Mouse (Mus musculus): ENCODE results near the gene Gsn. TPM values are rescaled to one million over a fixed set of nuclear protein-coding genes. Genes with fewer than 3 reads are reported as not detected.
A peak's percentile ranks its signal among the peaks of the same experiment; 100 is the strongest.

The Gsn gene
- polyA plus RNA-seq, 1 experiment, result 46.9 TPM

DNA sequence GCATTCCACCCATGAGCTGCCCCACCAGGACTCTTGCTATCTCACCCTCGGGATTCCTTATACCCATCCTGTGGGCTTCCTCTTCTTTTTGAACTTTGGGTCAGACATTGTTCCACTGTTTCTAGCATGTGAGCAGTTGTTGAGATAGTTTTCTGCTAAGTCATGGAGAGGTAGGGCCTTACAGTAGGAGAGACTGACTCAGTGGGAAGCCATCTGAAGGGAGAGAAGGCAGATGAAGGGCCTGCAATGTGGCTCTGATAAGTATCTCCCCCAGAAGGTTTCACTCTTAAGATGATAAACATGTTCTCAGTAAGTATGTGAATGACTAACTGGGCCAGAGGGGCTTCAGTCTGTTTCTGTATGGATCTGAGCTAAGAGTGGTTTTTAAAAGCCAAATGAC, 7.9 kb downstream of the Gsn start:
- H3K27me3 ChIP-seq (ENCODE audit: control insufficient read depth, insufficient read depth, low read length, poor library complexity, severe bottlenecking), result no peaks in the 10 kb centered on the region
- H3K9me3 ChIP-seq (replicated peaks; ENCODE audit: control insufficient read depth, insufficient read depth, low read length, poor library complexity, severe bottlenecking), result no peaks in the 10 kb centered on the region
- no peak overlapping the region for H3K4me3 ChIP-seq (ENCODE audit: low read depth, low read length)
- H3K4me1 ChIP-seq (ENCODE audit: control insufficient read depth, insufficient read depth, low read length), result peaks cover 8% of the 10 kb centered on the region
- no peak overlapping the region for H3K9ac ChIP-seq (ENCODE audit: low read depth, poor library complexity, severe bottlenecking)
- no peaks in the 10 kb centered on the region for H3K36me3 ChIP-seq (ENCODE audit: control insufficient read depth, insufficient read depth, low read length, poor library complexity, severe bottlenecking)
- TF ChIP-seq POLR2A (IDR thresholded peaks at IDR 0.05; ENCODE audit: insufficient read depth, low read length) (no peak), EP300 (IDR thresholded peaks at IDR 0.05; ENCODE audit: insufficient read depth, low read depth, low read length) (no peak), CTCF (IDR thresholded peaks at IDR 0.05; ENCODE audit: low read depth, low read length) (no peak)
- no peak overlapping the region for H3K27ac ChIP-seq (ENCODE audit: insufficient read depth, low read length)

DNA sequence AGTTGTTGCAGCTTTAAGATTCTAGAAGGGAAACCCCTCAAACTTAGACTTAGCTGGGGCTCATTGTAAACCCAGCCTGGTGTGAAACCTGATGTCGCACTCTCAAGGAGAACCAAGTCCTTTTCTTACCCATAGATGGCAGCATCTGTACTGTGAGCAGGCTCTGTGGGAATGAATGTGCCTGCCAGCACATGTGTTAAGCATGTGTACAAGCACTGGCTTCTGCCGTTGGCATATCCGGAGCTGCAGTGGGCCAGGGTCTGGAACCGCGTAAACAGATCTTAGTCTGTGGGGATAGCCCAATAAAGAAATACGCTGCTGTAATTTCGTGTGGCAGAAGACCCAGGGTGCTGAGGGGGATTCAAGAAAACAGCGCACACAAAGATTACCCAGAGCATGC, 9.1 kb downstream of the Gsn start:
- TF ChIP-seq CTCF (IDR thresholded peaks at IDR 0.05; ENCODE audit: low read depth, low read length) (peak; percentile 16), EP300 (IDR thresholded peaks at IDR 0.05; ENCODE audit: insufficient read depth, low read depth, low read length) (no peak)
- Histone ChIP-seq H3K4me3 (ENCODE audit: low read depth, low read length) (no peak overlapping the region), H3K4me1 (ENCODE audit: control insufficient read depth, insufficient read depth, low read length) (peaks cover 8% of the 10 kb centered on the region), H3K9ac (ENCODE audit: low read depth, poor library complexity, severe bottlenecking) (no peak overlapping the region), H3K36me3 (ENCODE audit: control insufficient read depth, insufficient read depth, low read length, poor library complexity, severe bottlenecking) (no peaks in the 10 kb centered on the region), H3K27me3 (ENCODE audit: control insufficient read depth, insufficient read depth, low read length, poor library complexity, severe bottlenecking) (no peaks in the 10 kb centered on the region), H3K27ac (ENCODE audit: insufficient read depth, low read length) (no peak overlapping the region), H3K9me3 (replicated peaks; ENCODE audit: control insufficient read depth, insufficient read depth, low read length, poor library complexity, severe bottlenecking) (no peaks in the 10 kb centered on the region)

DNA sequence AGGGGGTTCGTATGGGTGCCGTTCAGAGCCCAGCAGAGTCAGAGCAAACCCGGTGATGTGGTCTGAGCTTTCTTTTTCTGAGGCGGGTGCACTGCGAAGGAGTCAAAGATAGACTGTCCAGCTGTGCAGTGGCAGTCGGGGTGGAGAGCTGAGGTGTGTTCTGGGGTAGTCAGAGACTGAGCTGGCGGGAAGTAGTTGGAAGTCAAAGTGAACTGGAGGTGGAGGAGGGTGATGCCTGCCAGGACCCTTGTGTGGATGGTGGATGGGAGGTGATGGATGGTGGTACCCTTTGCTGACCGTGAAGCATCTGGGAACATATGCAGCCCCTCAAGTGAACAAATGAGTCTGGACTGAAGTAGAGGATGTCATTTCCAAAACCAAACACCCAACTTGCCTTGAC, 9.6 kb downstream of the Gsn start:
- TF ChIP-seq EP300 (IDR thresholded peaks at IDR 0.05; ENCODE audit: insufficient read depth, low read depth, low read length), result no peak
- no peak for TF ChIP-seq CTCF (IDR thresholded peaks at IDR 0.05; ENCODE audit: low read depth, low read length)
- TF ChIP-seq POLR2A (IDR thresholded peaks at IDR 0.05; ENCODE audit: insufficient read depth, low read length), result no peak
- Histone ChIP-seq H3K4me1 (ENCODE audit: control insufficient read depth, insufficient read depth, low read length) (peaks cover 8% of the 10 kb centered on the region), H3K27me3 (ENCODE audit: control insufficient read depth, insufficient read depth, low read length, poor library complexity, severe bottlenecking) (no peaks in the 10 kb centered on the region), H3K9ac (ENCODE audit: low read depth, poor library complexity, severe bottlenecking) (no peak overlapping the region), H3K9me3 (replicated peaks; ENCODE audit: control insufficient read depth, insufficient read depth, low read length, poor library complexity, severe bottlenecking) (no peaks in the 10 kb centered on the region), H3K27ac (ENCODE audit: insufficient read depth, low read length) (no peak overlapping the region), H3K4me3 (ENCODE audit: low read depth, low read length) (no peak overlapping the region), H3K36me3 (ENCODE audit: control insufficient read depth, insufficient read depth, low read length, poor library complexity, severe bottlenecking) (no peaks in the 10 kb centered on the region)

DNA sequence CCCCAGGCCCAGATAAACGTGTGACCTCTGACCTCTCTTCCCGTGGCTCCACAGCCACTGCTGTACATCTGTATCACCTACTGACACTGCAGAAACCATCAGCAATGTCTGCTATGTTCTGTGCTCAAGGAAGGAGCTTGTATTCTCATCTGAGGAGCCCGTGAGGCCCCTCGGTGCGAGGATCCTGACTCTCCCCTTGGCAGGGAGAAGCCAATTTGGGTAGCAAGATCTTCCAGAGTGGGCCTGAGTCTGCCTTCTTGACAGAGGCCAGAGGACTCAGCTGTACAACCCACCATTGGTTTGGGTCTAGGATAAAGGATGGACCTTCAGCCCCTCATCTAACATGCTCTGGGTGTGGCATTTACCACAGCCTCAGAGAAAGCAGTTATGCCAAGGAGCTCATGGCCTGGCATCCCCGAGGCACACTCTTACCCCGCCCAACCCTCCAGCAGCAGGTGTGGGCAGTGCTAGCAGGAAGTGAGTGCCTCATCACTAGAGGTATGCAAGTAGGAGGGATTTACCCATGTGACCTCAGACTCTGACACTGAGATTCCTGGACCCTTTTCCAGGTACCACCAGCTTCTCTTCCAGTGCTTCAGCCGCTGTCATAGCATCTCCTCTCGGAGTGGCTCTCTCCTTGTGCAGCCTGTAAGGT, 10.2 kb downstream of the Gsn start:
- H3K4me3 ChIP-seq (ENCODE audit: low read depth, low read length), result no peak overlapping the region
- H3K27me3 ChIP-seq (ENCODE audit: control insufficient read depth, insufficient read depth, low read length, poor library complexity, severe bottlenecking), result no peaks in the 10 kb centered on the region
- no peaks in the 10 kb centered on the region for H3K9me3 ChIP-seq (replicated peaks; ENCODE audit: control insufficient read depth, insufficient read depth, low read length, poor library complexity, severe bottlenecking)
- H3K27ac ChIP-seq (ENCODE audit: insufficient read depth, low read length), result no peak overlapping the region
- TF ChIP-seq POLR2A (IDR thresholded peaks at IDR 0.05; ENCODE audit: insufficient read depth, low read length), result no peak
- TF ChIP-seq CTCF (IDR thresholded peaks at IDR 0.05; ENCODE audit: low read depth, low read length), result no peak
- no peak for TF ChIP-seq EP300 (IDR thresholded peaks at IDR 0.05; ENCODE audit: insufficient read depth, low read depth, low read length)
- peaks cover 8% of the 10 kb centered on the region for H3K4me1 ChIP-seq (ENCODE audit: control insufficient read depth, insufficient read depth, low read length)
- H3K9ac ChIP-seq (ENCODE audit: low read depth, poor library complexity, severe bottlenecking), result no peak overlapping the region
- no peaks in the 10 kb centered on the region for H3K36me3 ChIP-seq (ENCODE audit: control insufficient read depth, insufficient read depth, low read length, poor library complexity, severe bottlenecking)

DNA sequence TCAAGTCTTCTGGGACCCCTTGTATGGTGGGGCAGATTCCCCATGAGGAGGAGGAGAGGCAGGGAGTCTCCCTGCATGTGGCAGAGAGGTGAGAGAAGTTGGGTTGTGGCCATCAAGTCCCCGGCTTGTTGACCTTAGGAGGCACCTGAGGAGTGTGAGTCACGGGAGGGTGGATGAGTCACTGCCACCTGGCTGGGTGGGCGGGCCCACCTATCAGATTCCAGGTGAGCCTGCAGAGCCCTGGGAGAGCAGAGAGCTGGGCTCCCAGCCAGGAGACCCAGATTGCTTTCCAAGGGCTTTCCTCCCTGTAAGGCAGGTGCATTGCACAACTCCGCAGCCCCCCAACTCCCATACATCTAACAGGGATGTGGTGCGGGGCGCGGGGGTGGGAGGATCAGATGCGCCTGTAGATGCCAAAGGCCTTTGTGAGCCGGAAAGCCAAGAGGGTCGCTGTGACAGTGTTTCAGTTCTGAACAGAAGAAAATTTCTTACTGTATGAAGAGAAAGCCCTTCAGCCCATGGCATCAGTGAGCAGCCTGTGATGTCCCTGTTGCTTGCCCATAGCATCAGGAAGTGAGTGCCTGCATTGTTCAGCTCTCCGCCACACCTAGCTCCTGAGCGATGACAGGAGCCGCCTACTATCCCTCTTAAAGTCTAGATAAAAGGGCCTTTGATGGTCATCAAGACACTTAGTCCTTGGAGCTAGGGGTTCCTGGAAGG, 11.1 kb downstream of the Gsn start:
- Histone ChIP-seq H3K4me3 (ENCODE audit: low read depth, low read length) (no peak overlapping the region), H3K27me3 (ENCODE audit: control insufficient read depth, insufficient read depth, low read length, poor library complexity, severe bottlenecking) (no peaks in the 10 kb centered on the region), H3K27ac (ENCODE audit: insufficient read depth, low read length) (no peak overlapping the region), H3K9ac (ENCODE audit: low read depth, poor library complexity, severe bottlenecking) (no peak overlapping the region), H3K36me3 (ENCODE audit: control insufficient read depth, insufficient read depth, low read length, poor library complexity, severe bottlenecking) (no peaks in the 10 kb centered on the region), H3K4me1 (ENCODE audit: control insufficient read depth, insufficient read depth, low read length) (peaks cover 8% of the 10 kb centered on the region), H3K9me3 (replicated peaks; ENCODE audit: control insufficient read depth, insufficient read depth, low read length, poor library complexity, severe bottlenecking) (no peaks in the 10 kb centered on the region)
- TF ChIP-seq POLR2A (IDR thresholded peaks at IDR 0.05; ENCODE audit: insufficient read depth, low read length), result no peak
- no peak for TF ChIP-seq CTCF (IDR thresholded peaks at IDR 0.05; ENCODE audit: low read depth, low read length)
- peak; percentile 70; the same call in 1 of the 2 replicates for TF ChIP-seq EP300 (IDR thresholded peaks at IDR 0.05; ENCODE audit: insufficient read depth, low read depth, low read length)

DNA sequence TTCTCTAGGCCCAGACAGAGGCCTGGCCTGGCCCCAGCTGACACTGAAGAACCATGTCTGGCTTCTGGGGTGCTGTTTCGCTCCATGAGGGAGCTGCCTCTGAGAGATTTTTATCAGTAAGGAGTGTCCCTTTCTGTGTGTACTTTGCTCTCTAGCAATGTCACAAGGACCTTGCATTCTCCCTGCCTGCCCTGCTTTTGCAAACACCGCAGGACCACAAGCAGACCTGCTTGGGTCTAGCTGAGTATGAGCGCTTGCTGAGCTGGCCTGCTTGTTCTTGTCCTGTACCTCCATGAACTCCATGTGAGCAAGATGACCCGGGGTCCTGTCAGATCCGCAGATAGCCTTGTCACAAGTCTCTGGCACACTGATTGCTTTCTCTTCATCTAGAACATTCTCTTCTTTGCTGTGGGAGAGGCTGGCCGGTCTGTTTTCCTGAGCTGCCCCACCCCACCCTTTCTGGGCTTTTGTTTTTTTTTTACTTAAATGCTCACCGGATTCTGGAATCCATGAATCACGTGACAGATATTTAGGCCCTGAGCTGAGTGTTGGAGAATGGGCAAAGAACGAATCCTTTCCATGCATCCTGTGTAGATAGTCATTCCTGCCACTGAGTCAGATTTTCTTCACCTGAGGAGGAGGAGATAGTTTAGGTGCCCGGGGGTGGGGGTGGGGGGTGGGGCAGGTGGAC, 11.8 kb downstream of the Gsn start:
- peaks cover 9% of the 10 kb centered on the region for H3K4me1 ChIP-seq (ENCODE audit: control insufficient read depth, insufficient read depth, low read length)
- no peaks in the 10 kb centered on the region for H3K27me3 ChIP-seq (ENCODE audit: control insufficient read depth, insufficient read depth, low read length, poor library complexity, severe bottlenecking)
- H3K27ac ChIP-seq (ENCODE audit: insufficient read depth, low read length), result no peak overlapping the region
- H3K9me3 ChIP-seq (replicated peaks; ENCODE audit: control insufficient read depth, insufficient read depth, low read length, poor library complexity, severe bottlenecking), result no peaks in the 10 kb centered on the region
- H3K4me3 ChIP-seq (ENCODE audit: low read depth, low read length), result no peak overlapping the region
- no peaks in the 10 kb centered on the region for H3K36me3 ChIP-seq (ENCODE audit: control insufficient read depth, insufficient read depth, low read length, poor library complexity, severe bottlenecking)
- H3K9ac ChIP-seq (ENCODE audit: low read depth, poor library complexity, severe bottlenecking), result no peak overlapping the region
- TF ChIP-seq CTCF (IDR thresholded peaks at IDR 0.05; ENCODE audit: low read depth, low read length), result no peak
- no peak for TF ChIP-seq POLR2A (IDR thresholded peaks at IDR 0.05; ENCODE audit: insufficient read depth, low read length)
- TF ChIP-seq EP300 (IDR thresholded peaks at IDR 0.05; ENCODE audit: insufficient read depth, low read depth, low read length), result no peak

Data from ES-Bruce4 (cell line).